Mouse (Mus musculus) adrenal gland, postnatal 25 days (tissue): Measurements from ENCODE around the gene Pi16. TPM values are rescaled to one million over a fixed set of nuclear protein-coding genes. Genes with fewer than 3 reads are reported as not detected.

ENCODE experiments used
- DNase-seq: peaks from one replicate; pipeline ENCODE4 v3.0.0; 2021; ENCODE audit warnings: mixed read lengths
- total RNA-seq: library from RNA; stranded (reverse); gene quantifications from 2 replicates; pipeline ENCODE4 v1.2.3, GENCODE M21; 2021

Gene Pi16
- total RNA-seq, 1 experiment from 2014 or later, result 9.5 TPM

DNA sequence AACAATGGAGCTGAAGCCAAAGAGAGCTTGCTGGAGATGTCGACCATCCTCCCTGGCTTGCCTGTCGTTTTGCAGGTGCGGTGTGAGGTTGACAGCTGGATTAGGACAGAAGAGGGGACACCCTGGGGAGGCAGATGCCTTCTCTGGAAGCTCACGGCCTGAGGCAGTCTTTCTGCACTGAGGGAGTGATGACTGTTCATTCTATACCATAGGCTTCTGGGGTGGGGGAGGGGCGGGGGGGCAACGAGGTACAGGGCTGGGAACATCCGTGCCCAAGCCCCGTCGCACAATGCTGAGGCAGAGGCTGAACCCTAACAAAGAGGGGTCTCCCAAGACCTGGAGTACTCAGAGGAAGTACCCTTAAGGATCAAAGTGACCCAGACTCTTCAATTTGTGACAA, 39.4 kb downstream of the Pi16 start:
- no peak for DNase-seq

DNA sequence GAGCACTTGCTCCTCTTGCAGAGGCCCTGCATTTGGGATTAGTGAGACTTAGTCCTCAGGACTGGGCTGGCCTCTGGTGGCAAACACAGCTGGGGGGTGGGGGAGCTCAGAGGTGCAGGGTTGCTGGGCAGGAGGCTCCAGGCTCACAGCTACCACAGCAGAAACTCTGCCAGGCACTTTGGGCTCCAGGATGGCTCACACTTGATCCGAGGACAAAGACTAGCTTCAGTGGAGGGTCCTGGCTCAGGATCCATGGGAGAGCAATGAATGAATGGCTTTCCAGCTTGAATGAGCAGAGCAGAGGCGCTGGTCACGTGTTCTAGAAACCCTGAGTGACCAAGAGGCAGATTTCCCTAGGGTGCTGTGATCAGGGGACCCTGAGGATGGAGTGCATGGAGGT, 41.4 kb downstream of the Pi16 start:
- DNase-seq, result no peak

DNA sequence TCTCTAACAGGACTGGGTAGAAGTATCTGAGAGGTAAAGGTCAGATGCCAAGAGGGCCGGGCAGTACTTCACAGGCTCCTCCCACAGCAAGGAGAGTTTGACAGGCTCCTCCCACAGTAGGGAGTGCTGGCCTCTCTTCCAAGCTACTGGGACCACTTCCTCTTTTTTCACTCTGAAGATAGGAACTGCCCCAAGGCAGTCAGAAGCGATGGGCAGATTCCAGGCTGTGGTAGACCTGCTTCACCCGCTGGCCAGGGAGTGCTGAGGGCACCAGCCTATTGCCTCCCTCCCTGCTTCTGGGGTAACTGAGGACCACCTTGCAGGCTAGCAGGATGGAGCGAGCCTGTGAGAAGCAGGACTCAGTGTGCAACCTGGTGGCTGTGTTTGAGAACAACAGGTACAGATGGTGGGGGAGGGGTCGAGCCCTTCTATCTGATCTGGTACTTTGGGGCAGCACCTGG, 43.3 kb downstream of the Pi16 start, which contains the start of gene Fgd2:
Gene Fgd2, plus strand, starts transcription at position 154 of the 461 bp plus-strand sequence.
- DNase-seq, result no peak

DNA sequence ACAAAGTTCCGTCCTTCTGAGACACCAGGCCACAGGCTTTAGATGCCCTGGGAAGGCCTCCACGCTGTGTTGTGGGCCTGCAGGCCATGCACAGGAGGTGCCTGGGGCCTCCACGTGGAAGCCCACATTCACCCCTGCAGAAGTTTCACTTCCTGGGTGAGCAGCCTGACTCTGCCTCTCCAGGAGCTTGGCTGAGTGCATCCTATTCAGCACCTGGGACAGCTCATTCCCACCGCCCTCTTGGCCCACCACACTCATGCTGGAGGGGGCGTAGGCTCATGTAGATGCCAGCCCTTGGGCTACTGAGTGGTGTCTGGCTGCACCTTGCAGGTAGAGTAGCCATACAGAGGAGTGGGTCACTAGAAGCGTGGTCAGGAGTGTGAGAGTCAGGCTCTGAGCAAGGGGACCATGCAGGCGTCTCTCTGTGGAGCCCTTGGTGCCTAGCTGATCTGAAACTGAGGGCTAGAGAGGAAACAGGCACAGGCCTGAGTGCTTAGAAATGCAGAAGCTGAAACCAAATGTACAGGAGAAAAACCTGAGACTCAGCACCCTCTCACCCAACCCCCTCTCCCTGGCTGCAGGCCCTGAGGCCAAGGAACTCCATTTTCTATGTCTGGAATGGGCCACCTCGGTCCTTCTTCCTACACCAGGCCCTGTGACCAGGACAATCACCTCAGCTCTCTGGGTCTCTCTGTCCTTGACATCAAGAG, 44.7 kb downstream of the Pi16 start:
- DNase-seq, result no peak

GRCm38 (mm10) chr17:29363109-29363508, 45.6 kb downstream of the Pi16 start:
- DNase-seq, result no peak

- no peak for DNase-seq
Measured at GRCm38 (mm10) chr17:29365105-29365621, 47.7 kb downstream of the Pi16 start.

- DNase-seq, result no peak
Measured at GRCm38 (mm10) chr17:29368726-29369125, 51.2 kb downstream of the Pi16 start.

DNA sequence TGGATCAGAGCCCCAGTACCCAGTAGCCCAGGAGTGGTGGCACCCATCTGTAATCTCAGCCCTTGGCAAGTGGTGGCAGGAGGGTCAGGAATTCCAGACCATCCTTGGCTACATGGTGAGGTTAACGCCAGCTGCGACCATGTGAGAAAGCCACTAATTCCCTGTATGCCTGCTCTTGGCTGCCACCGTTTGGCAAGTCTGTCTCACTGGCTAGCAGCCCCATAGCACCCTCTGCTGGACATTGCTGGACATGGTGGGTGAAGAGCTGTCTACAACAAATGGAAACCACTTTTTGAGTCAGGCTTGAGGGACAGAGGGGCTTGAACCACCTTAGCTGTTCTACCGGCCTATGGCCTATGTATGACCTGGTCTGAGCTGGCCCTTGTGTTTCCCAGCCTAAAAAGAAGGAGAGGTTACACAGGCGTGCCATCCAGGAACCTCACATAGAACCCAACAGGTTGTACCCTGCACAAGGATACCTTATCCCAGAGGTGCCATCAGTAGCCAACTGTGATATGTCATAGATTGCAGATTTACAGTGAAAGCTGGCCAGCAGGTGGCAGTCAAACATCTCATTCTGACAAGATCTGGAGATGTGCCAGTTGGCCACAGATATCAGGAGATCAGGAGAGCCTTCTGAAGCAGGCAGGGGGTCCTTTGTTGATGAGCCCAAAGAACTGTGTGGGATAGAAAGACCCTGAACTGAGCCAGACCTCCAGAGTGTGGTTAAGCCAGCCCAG, 53.7 kb downstream of the Pi16 start:
- peak; percentile 90 for DNase-seq

- DNase-seq, result no peak
Measured at GRCm38 (mm10) chr17:29375871-29376270, 58.4 kb downstream of the Pi16 start.

DNA sequence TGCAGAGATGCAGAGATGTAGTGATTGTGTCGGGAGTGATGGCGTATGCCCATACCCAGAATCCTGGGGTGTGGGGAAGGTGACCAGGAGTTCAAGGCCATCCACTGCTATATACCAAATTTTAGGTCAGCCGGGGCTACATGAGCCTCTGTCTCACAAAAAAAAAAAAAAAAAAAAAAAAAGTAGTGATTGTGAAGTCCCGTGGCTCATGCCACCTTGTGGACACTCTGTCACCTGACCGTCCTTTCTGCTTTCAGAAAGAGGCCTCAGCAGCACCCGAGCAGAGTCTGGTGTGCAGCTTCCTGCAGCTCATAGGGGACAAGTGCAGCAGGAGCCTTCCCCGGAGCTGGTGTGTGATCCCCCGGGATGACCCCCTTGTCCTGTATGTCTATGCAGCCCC, 60.6 kb downstream of the Pi16 start:
- DNase-seq, result no peak

Other genes starting within 250 kb of the Pi16 start
- gene Cdkn1a, start 226.7 kb upstream of the Pi16 start, total RNA-seq, result 8.9 and 23.4 TPM in 2 replicates
- 0.30 and 0.86 TPM in 2 replicates for gene Rab44, start 203.5 kb upstream of the Pi16 start, total RNA-seq
- 0.33 and 0.52 TPM in 2 replicates for gene Cpne5, start 79.5 kb upstream of the Pi16 start, total RNA-seq
- 22.3 and 28.9 TPM in 2 replicates for gene Ppil1, start 53.5 kb upstream of the Pi16 start, total RNA-seq
- gene BC004004, start 48.9 kb upstream of the Pi16 start, total RNA-seq, result 116 and 134 TPM in 2 replicates
- gene Mtch1, start 30.3 kb downstream of the Pi16 start, total RNA-seq, result 231 and 242 TPM in 2 replicates
- gene Fgd2, start 43.2 kb downstream of the Pi16 start, total RNA-seq, result 1.6 and 3.0 TPM in 2 replicates
- gene Pim1, start 173.1 kb downstream of the Pi16 start, total RNA-seq, result 88.8 and 160 TPM in 2 replicates
- not detected in 2 replicates for gene Gm17657, start 232.0 kb downstream of the Pi16 start, total RNA-seq
- gene Tbc1d22b, start 232.1 kb downstream of the Pi16 start, total RNA-seq, result 28.4 and 30.7 TPM in 2 replicates
- 0.36 TPM in 1 of 2 replicates, not detected in the other for gene Tmem217, start 234.7 kb downstream of the Pi16 start, total RNA-seq